In genomic region chr14:54463959-54464292, GRCm38 (mm10) we compare ENCODE assay signal across 8 mouse cellular contexts. TPM values are rescaled to one million over a fixed set of nuclear protein-coding genes. Genes with fewer than 3 reads are reported as not detected.
DNase-seq lines count a peak whose midpoint lies in the region; ATAC-seq and TF ChIP-seq lines count a peak whose summit lies in the region.

Lrp10 (plus strand) TSS chr14:54464137.

- TF ChIP-seq CTCF in MEL (IDR thresholded peaks at IDR 0.05 in 2 of 3, conservative IDR thresholded peaks at IDR 0.05 in 1 of 3; ENCODE audit: control insufficient read depth in 1 of 3, insufficient read depth in 1 of 3, low read depth in 2 of 3, low read length in 3 of 3, poor library complexity in 1 of 3, severe bottlenecking in 1 of 3) = 0 out of 6 replicates have a peak, but pooled peaks of 1 of the 3 experiments have one; percentile 0
- no peak for TF ChIP-seq CTCF in olfactory bulb, adult 2 months (IDR thresholded peaks at IDR 0.05; ENCODE audit: insufficient read depth, low read depth, low read length)
- TF ChIP-seq CTCF in thymus, adult 2 months (IDR thresholded peaks at IDR 0.05; ENCODE audit: borderline replicate concordance, control insufficient read depth, extremely low read depth, insufficient read depth, low read length, poor library complexity) = peak; percentile 41; the same call in 1 of the 2 replicates

- no peak; the same call in 1 of the 2 replicates for TF ChIP-seq RAD21 in MEL (IDR thresholded peaks at IDR 0.05; ENCODE audit: low read depth, low read length)

- H3K9me3 ChIP-seq in MEL (replicated peaks; ENCODE audit: insufficient read depth, low read length) = no peaks in the 10 kb centered on the region
- no peaks in the 10 kb centered on the region for H3K9me3 ChIP-seq in lung, embryonic 15.5 days

- peaks cover 21% of the 10 kb centered on the region for H3K79me2 ChIP-seq in MEL (ENCODE audit: control insufficient read depth, insufficient read depth, low read length, poor library complexity)

- DNase-seq in MEL (ENCODE audit: low read depth, low spot score) = peak; percentile 94
- peak; percentile 88 for DNase-seq in cerebellum, adult 8-10 months
- DNase-seq in layer of hippocampus, adult 9-10 months (ENCODE audit: low spot score) = peak; percentile 68
- peak; percentile 91 for DNase-seq in thymus, adult 2 months

- TF ChIP-seq EP300 in MEL (IDR thresholded peaks at IDR 0.05; ENCODE audit: low read depth in 1 of 2, low read length in 2 of 2) = peak in 1 of 2 experiments; percentile 6; a peak in 1 of 4 replicates

- no peaks in the 10 kb centered on the region for H3K27me3 ChIP-seq in MEL (ENCODE audit: control insufficient read depth in 1 of 2, insufficient read depth in 2 of 2, low read length in 2 of 2)
- no peaks in the 10 kb centered on the region for H3K27me3 ChIP-seq in lung, embryonic 15.5 days
- H3K27me3 ChIP-seq in thymus, adult 2 months (ENCODE audit: control insufficient read depth, insufficient read depth, low read length) = no peaks in the 10 kb centered on the region

- H3K9ac ChIP-seq in MEL (ENCODE audit: control insufficient read depth, low read depth, low read length, poor library complexity, severe bottlenecking) = peak within 1 kb of the TSS; percentile 96
- H3K9ac ChIP-seq in lung, embryonic 15.5 days = peak within 1 kb of the TSS; percentile 82

- peak within 1 kb of the TSS; percentile 91 for H3K4me2 ChIP-seq in lung, embryonic 15.5 days

- TF ChIP-seq POLR2A in MEL (IDR thresholded peaks at IDR 0.05; ENCODE audit: control insufficient read depth in 1 of 2, insufficient read depth in 1 of 2, low read depth in 1 of 2, low read length in 2 of 2, poor library complexity in 1 of 2) = peak; percentile 71 to 83
- TF ChIP-seq POLR2A in olfactory bulb, adult 2 months (IDR thresholded peaks at IDR 0.05; ENCODE audit: insufficient read depth, low read depth, low read length) = no peak
- TF ChIP-seq POLR2A in thymus, adult 2 months (IDR thresholded peaks at IDR 0.05; ENCODE audit: control insufficient read depth, extremely low read depth, insufficient read depth, low read length, poor library complexity) = peak; percentile 65; the same call in 1 of the 2 replicates

- peaks cover 0 to 22% of the 10 kb centered on the region in 2 experiments; a peak in 3 of 4 replicates for H3K36me3 ChIP-seq in MEL (ENCODE audit: control insufficient read depth in 1 of 2, insufficient read depth in 2 of 2, low read length in 2 of 2)
- H3K36me3 ChIP-seq in lung, embryonic 15.5 days = peaks cover 23% of the 10 kb centered on the region
- peaks cover 27% of the 10 kb centered on the region for H3K36me3 ChIP-seq in thymus, adult 2 months (ENCODE audit: control insufficient read depth, insufficient read depth, low read length)

- H3K4me1 ChIP-seq in MEL (ENCODE audit: control insufficient read depth in 1 of 2, insufficient read depth in 2 of 2, low read length in 2 of 2) = peaks cover 5 to 18% of the 10 kb centered on the region in 2 experiments
- peaks cover 14% of the 10 kb centered on the region for H3K4me1 ChIP-seq in lung, embryonic 15.5 days
- peaks cover 3% of the 10 kb centered on the region; the same call in 1 of the 2 replicates for H3K4me1 ChIP-seq in olfactory bulb, adult 2 months (ENCODE audit: control insufficient read depth, insufficient read depth, low read length)
- H3K4me1 ChIP-seq in thymus, adult 2 months (replicated peaks; ENCODE audit: control insufficient read depth, insufficient read depth, low read length) = 0 out of 2 replicates have a peak, but pooled peaks cover 3% of the 10 kb centered on the region

- WGBS in lung, embryonic 15.5 days = under 1% methylated on average over 35 of the region's 35 CpGs
- WGBS in olfactory bulb, adult 2 months = under 1% methylated on average over 35 of the region's 35 CpGs
- under 1% methylated on average over 35 of the region's 35 CpGs for WGBS in thymus, adult 2 months

- H3K4me3 ChIP-seq in MEL (ENCODE audit: control insufficient read depth in 1 of 2, insufficient read depth in 1 of 2, low read depth in 2 of 2, low read length in 2 of 2) = peak within 1 kb of the TSS; percentile 67 to 91
- peak within 1 kb of the TSS; percentile 87 for H3K4me3 ChIP-seq in lung, embryonic 15.5 days
- H3K4me3 ChIP-seq in olfactory bulb, adult 2 months (ENCODE audit: insufficient read depth, low read depth, low read length) = peak within 1 kb of the TSS; percentile 88
- peak within 1 kb of the TSS; percentile 94 for H3K4me3 ChIP-seq in thymus, adult 2 months (ENCODE audit: control insufficient read depth, insufficient read depth, low read length)

- H3K27ac ChIP-seq in MEL (ENCODE audit: control insufficient read depth, low read depth, low read length) = peak within 1 kb of the TSS; percentile 100
- peak within 1 kb of the TSS; percentile 86 for H3K27ac ChIP-seq in lung, embryonic 15.5 days
- no peak within 1 kb of the TSS for H3K27ac ChIP-seq in olfactory bulb, adult 2 months (ENCODE audit: insufficient read depth, low read depth, low read length)
- H3K27ac ChIP-seq in thymus, adult 2 months (ENCODE audit: control insufficient read depth, insufficient read depth, low read length) = peak within 1 kb of the TSS; percentile 68

- ATAC-seq in frontal cortex, adult (ENCODE audit: low TSS enrichment) = peak; percentile 96
- peak; percentile 68 to 85 for ATAC-seq in hematopoietic stem cell, adult 5-6 weeks (replicated peaks in 1 of 2; ENCODE audit: insufficient read depth in 1 of 2, low FRiP score in 2 of 2, low TSS enrichment in 1 of 2, low read depth in 1 of 2, poor library complexity in 2 of 2, severe bottlenecking in 2 of 2)
- ATAC-seq in lung, embryonic 15.5 days (ENCODE audit: borderline replicate concordance, extremely low read depth, low FRiP score, low TSS enrichment) = peak; percentile 89

TF ChIP-seq in MEL, 35 proteins besides CTCF, POLR2A, EP300 and RAD21:
- 0 out of 2 replicates have a peak, but pooled peaks have one; percentile 26 for TF ChIP-seq RCOR1 (IDR thresholded peaks at IDR 0.05; ENCODE audit: low read depth, low read length)
- no peak for TF ChIP-seq ZC3H11A (IDR thresholded peaks at IDR 0.05; ENCODE audit: low read depth, low read length)
- peak; percentile 84 for TF ChIP-seq NELFE (IDR thresholded peaks at IDR 0.05; ENCODE audit: low read depth, low read length)
- TF ChIP-seq ELF1 (IDR thresholded peaks at IDR 0.05; ENCODE audit: low read depth, low read length) = peak; percentile 85
- TF ChIP-seq MAX (IDR thresholded peaks at IDR 0.05; ENCODE audit: low read length) = peak; percentile 70; the same call in 1 of the 2 replicates
- TF ChIP-seq USF1 (IDR thresholded peaks at IDR 0.05; ENCODE audit: low read depth, low read length) = peak; percentile 29; the same call in 1 of the 2 replicates
- peak; percentile 2 for TF ChIP-seq TBP (IDR thresholded peaks at IDR 0.05; ENCODE audit: low read depth, low read length)
- peak; percentile 41 for TF ChIP-seq TCF12 (IDR thresholded peaks at IDR 0.05; ENCODE audit: low read depth, low read length)
- TF ChIP-seq MEF2A (IDR thresholded peaks at IDR 0.05; ENCODE audit: extremely low read depth, insufficient replicate concordance, low read depth, low read length, poor library complexity, severe bottlenecking) = no peak
- TF ChIP-seq CHD1 (IDR thresholded peaks at IDR 0.05; ENCODE audit: low read depth, low read length) = 0 out of 2 replicates have a peak, but pooled peaks have one; percentile 39
- TF ChIP-seq HCFC1 (IDR thresholded peaks at IDR 0.05; ENCODE audit: low read depth, low read length) = 0 out of 2 replicates have a peak, but pooled peaks have one; percentile 56
- TF ChIP-seq BHLHE40 (IDR thresholded peaks at IDR 0.05; ENCODE audit: borderline replicate concordance, low read depth, low read length) = no peak
- peak; percentile 76; the same call in 1 of the 2 replicates for TF ChIP-seq MAZ (IDR thresholded peaks at IDR 0.05; ENCODE audit: low read depth, low read length)
- peak; percentile 65 for TF ChIP-seq GATA1 (IDR thresholded peaks at IDR 0.05; ENCODE audit: low read depth, low read length)
- TF ChIP-seq TAL1 (IDR thresholded peaks at IDR 0.05; ENCODE audit: low read length) = no peak
- TF ChIP-seq MXI1 (IDR thresholded peaks at IDR 0.05; ENCODE audit: low read depth, low read length) = peak; percentile 74
- TF ChIP-seq SIN3A (IDR thresholded peaks at IDR 0.05; ENCODE audit: low read length) = peak; percentile 77; the same call in 1 of the 2 replicates
- peak; percentile 63 for TF ChIP-seq ETS1 (IDR thresholded peaks at IDR 0.05; ENCODE audit: low read depth, low read length)
TF ChIP-seq in MEL: peak in this region for 14.

RNA-seq across cellular contexts. Expression of gene Lrp10, which starts in this region (rescaled TPM):
- total RNA-seq in MEL (2012; rRNA removed) = 53.6 and 55.4 TPM in 2 replicates
- polyA plus RNA-seq in MEL (2012; ENCODE audit: insufficient read depth in 1 of 2, insufficient read length in 2 of 2, low read depth in 1 of 2, low replicate concordance in 2 of 2, missing spikeins in 1 of 2) = 100 to 1,000 TPM in 1 of 2 experiments, not detected in 1; 110 TPM
- total RNA-seq in hematopoietic stem cell, adult 5-6 weeks (2017) = 20.5 and 38.3 TPM in 2 replicates
- polyA plus RNA-seq in lung, embryonic 15.5 days (2015; fragmentation: Nextera tagmentation; extraction: Ambion mirVana) = 51.5 and 57.5 TPM in 2 replicates
- not detected in 2 replicates for polyA plus RNA-seq in olfactory bulb, adult 2 months (2012; ENCODE audit: insufficient read depth, insufficient read length, low replicate concordance, missing spikeins)
- 308 and 317 TPM in 2 replicates for polyA plus RNA-seq in thymus, adult 2 months (2012; rRNA removed)
